Mouse (Mus musculus): ENCODE data around the gene Aqp5. TPM values are rescaled to one million over a fixed set of nuclear protein-coding genes. Genes with fewer than 3 reads are reported as not detected.

Gene Aqp5
- polyA plus RNA-seq, 1 experiment from 2014 or later, result 0.27 TPM

GRCm38 (mm10) chr15:99637405-99638123 is 47.0 kb downstream of the Aqp5 start:
- H3K4me1 ChIP-seq (ENCODE audit: control insufficient read depth, insufficient read depth, low read length), result no peaks in the 10 kb centered on the region
- H3K9me3 ChIP-seq (ENCODE audit: control insufficient read depth, low read length), result no peaks in the 10 kb centered on the region
- H3K9ac ChIP-seq (ENCODE audit: low read depth, low read length), result no peak overlapping the region
- no peak for ATAC-seq (ENCODE audit: low FRiP score, low TSS enrichment)
- H3K4me3 ChIP-seq (ENCODE audit: low read length), result no peak overlapping the region
- no peak overlapping the region for H3K27ac ChIP-seq (ENCODE audit: low read depth, low read length)
- WGBS, result 92% methylated on average over 12 of the region's 12 CpGs
- no peak overlapping the region for H3K4me2 ChIP-seq (replicated peaks; ENCODE audit: low read depth, low read length)
- H3K36me3 ChIP-seq (ENCODE audit: control insufficient read depth, insufficient read depth, low read length), result peaks cover 76% of the 10 kb centered on the region
- no peaks in the 10 kb centered on the region for H3K27me3 ChIP-seq (ENCODE audit: control insufficient read depth, insufficient read depth, low read length)

DNA sequence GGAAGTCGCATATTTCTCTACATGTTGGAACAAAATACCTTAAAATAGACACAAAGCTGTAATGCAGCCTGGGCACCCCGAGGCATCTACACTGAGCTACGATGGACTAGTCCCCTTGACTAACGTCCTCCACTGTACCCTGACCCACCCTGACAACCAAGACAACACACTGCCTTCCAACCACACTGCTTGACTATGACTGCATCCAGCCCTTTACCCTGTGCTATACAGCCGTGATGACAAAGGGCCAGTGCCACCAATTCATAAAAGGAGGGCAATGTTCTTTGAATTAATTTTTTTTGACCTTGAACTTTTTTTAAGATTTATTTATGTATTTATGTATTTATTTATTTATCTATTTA is 47.5 kb downstream of the Aqp5 start:
- Histone ChIP-seq H3K4me3 (ENCODE audit: low read length) (no peak overlapping the region), H3K4me1 (ENCODE audit: control insufficient read depth, insufficient read depth, low read length) (no peaks in the 10 kb centered on the region), H3K4me2 (replicated peaks; ENCODE audit: low read depth, low read length) (no peak overlapping the region), H3K9me3 (ENCODE audit: control insufficient read depth, low read length) (no peaks in the 10 kb centered on the region), H3K27ac (ENCODE audit: low read depth, low read length) (no peak overlapping the region), H3K9ac (ENCODE audit: low read depth, low read length) (no peak overlapping the region), H3K36me3 (ENCODE audit: control insufficient read depth, insufficient read depth, low read length) (peaks cover 71% of the 10 kb centered on the region), H3K27me3 (ENCODE audit: control insufficient read depth, insufficient read depth, low read length) (no peaks in the 10 kb centered on the region)
- 90% methylated on average over 5 of the region's 5 CpGs for WGBS
- no peak for ATAC-seq (ENCODE audit: low FRiP score, low TSS enrichment)

DNA sequence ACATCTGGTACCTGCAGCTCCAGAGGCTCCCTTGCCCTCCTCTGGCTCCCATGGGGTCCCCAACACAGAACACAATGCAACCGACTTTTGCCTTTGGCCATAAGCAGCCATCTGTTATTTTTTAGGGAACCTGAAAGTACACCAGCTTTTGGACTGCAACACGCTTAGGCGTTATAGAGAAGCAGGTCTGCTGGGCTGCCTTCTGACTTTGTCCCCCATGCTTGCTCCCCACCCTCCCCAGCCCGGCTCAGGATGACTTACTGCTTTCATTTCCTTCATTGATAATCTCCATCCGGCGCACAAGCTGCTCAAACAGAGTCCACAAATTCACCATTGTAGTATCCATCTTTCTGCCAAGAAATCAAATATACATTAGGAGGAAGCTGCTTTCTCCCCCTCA is 52.0 kb downstream of the Aqp5 start:
- peaks cover 29% of the 10 kb centered on the region for H3K36me3 ChIP-seq (ENCODE audit: control insufficient read depth, insufficient read depth, low read length)
- no peak overlapping the region for H3K27ac ChIP-seq (ENCODE audit: low read depth, low read length)
- no peak overlapping the region for H3K4me3 ChIP-seq (ENCODE audit: low read length)
- no peaks in the 10 kb centered on the region for H3K9me3 ChIP-seq (ENCODE audit: control insufficient read depth, low read length)
- no peak overlapping the region for H3K4me2 ChIP-seq (replicated peaks; ENCODE audit: low read depth, low read length)
- no peaks in the 10 kb centered on the region for H3K27me3 ChIP-seq (ENCODE audit: control insufficient read depth, insufficient read depth, low read length)
- no peak overlapping the region for H3K9ac ChIP-seq (ENCODE audit: low read depth, low read length)
- ATAC-seq (ENCODE audit: low FRiP score, low TSS enrichment), result no peak
- 76% methylated on average over 6 of the region's 6 CpGs for WGBS
- H3K4me1 ChIP-seq (ENCODE audit: control insufficient read depth, insufficient read depth, low read length), result peaks cover 4% of the 10 kb centered on the region; the same call in 1 of the 2 replicates

GRCm38 (mm10) chr15:99643832-99644231 is 53.2 kb downstream of the Aqp5 start:
- peaks cover 20% of the 10 kb centered on the region for H3K36me3 ChIP-seq (ENCODE audit: control insufficient read depth, insufficient read depth, low read length)
- H3K27me3 ChIP-seq (ENCODE audit: control insufficient read depth, insufficient read depth, low read length), result no peaks in the 10 kb centered on the region
- H3K9ac ChIP-seq (ENCODE audit: low read depth, low read length), result no peak overlapping the region
- H3K4me2 ChIP-seq (replicated peaks; ENCODE audit: low read depth, low read length), result no peak overlapping the region
- H3K4me3 ChIP-seq (ENCODE audit: low read length), result no peak overlapping the region
- no peak overlapping the region for H3K27ac ChIP-seq (ENCODE audit: low read depth, low read length)
- H3K4me1 ChIP-seq (ENCODE audit: control insufficient read depth, insufficient read depth, low read length), result peaks cover 10% of the 10 kb centered on the region
- ATAC-seq (ENCODE audit: low FRiP score, low TSS enrichment), result no peak
- H3K9me3 ChIP-seq (ENCODE audit: control insufficient read depth, low read length), result no peaks in the 10 kb centered on the region
- 77% methylated on average over 10 of the region's 10 CpGs for WGBS

Other genes starting within 250 kb of the Aqp5 start
- gene Fmnl3, start 220.3 kb upstream of the Aqp5 start, polyA plus RNA-seq (2014; fragmentation: Nextera tagmentation; extraction: Ambion mirVana), result 15.0 and 27.9 TPM in 2 replicates
- 321 and 409 TPM in 2 replicates for gene Tmbim6, start 197.9 kb upstream of the Aqp5 start, polyA plus RNA-seq (2014; fragmentation: Nextera tagmentation; extraction: Ambion mirVana)
- gene Nckap5l, start 133.0 kb upstream of the Aqp5 start, polyA plus RNA-seq (2014; fragmentation: Nextera tagmentation; extraction: Ambion mirVana), result 9.3 and 11.8 TPM in 2 replicates
- gene Bcdin3d, start 116.1 kb upstream of the Aqp5 start, polyA plus RNA-seq (2014; fragmentation: Nextera tagmentation; extraction: Ambion mirVana), result 13.2 and 16.9 TPM in 2 replicates
- not detected in 2 replicates for gene Faim2, start 62.6 kb upstream of the Aqp5 start, polyA plus RNA-seq (2014; fragmentation: Nextera tagmentation; extraction: Ambion mirVana)
- gene Aqp2, start 11.7 kb upstream of the Aqp5 start, polyA plus RNA-seq (2014; fragmentation: Nextera tagmentation; extraction: Ambion mirVana), result 3.7 and 5.4 TPM in 2 replicates
- gene Aqp6, start 10.6 kb downstream of the Aqp5 start, polyA plus RNA-seq (2014; fragmentation: Nextera tagmentation; extraction: Ambion mirVana), result not detected in 2 replicates
- gene Racgap1, start 60.9 kb downstream of the Aqp5 start, polyA plus RNA-seq (2014; fragmentation: Nextera tagmentation; extraction: Ambion mirVana), result 79.1 and 113 TPM in 2 replicates
- gene Asic1, start 79.6 kb downstream of the Aqp5 start, polyA plus RNA-seq (2014; fragmentation: Nextera tagmentation; extraction: Ambion mirVana), result 0.88 and 0.90 TPM in 2 replicates
- 54.3 and 74.2 TPM in 2 replicates for gene Smarcd1, start 111.3 kb downstream of the Aqp5 start, polyA plus RNA-seq (2014; fragmentation: Nextera tagmentation; extraction: Ambion mirVana)
- not detected in 2 replicates for gene Gm17349, start 114.7 kb downstream of the Aqp5 start, polyA plus RNA-seq (2014; fragmentation: Nextera tagmentation; extraction: Ambion mirVana)
- 2.0 and 3.1 TPM in 2 replicates for gene Gpd1, start 126.7 kb downstream of the Aqp5 start, polyA plus RNA-seq (2014; fragmentation: Nextera tagmentation; extraction: Ambion mirVana)
- 184 and 218 TPM in 2 replicates for gene Cox14, start 134.8 kb downstream of the Aqp5 start, polyA plus RNA-seq (2014; fragmentation: Nextera tagmentation; extraction: Ambion mirVana)
- 74.9 and 87.7 TPM in 2 replicates for gene Cers5, start 182.1 kb downstream of the Aqp5 start, polyA plus RNA-seq (2014; fragmentation: Nextera tagmentation; extraction: Ambion mirVana)